Mouse (Mus musculus) small intestine, adult 2 months (tissue): ENCODE data around the gene Zfp148.

Experiments used
- CTCF ChIP-seq: fragments of 200-500 bp; IDR thresholded peaks from 2 replicates; pipeline ENCODE4 v1.5.1; 2012; ENCODE audit warnings: low read depth, mild to moderate bottlenecking, control low read depth, inconsistent platforms, low read length, moderate library complexity, mixed read lengths; ENCODE audit not compliant: insufficient replicate concordance, insufficient read length; ENCODE audit errors: extremely low read depth
- POLR2A ChIP-seq: fragments of 200-500 bp; IDR thresholded peaks from 2 replicates; pipeline ENCODE4 v1.6.1; 2012; ENCODE audit warnings: low read depth, mild to moderate bottlenecking, control low read depth, inconsistent platforms, low read length, moderate library complexity

- TF ChIP-seq POLR2A (no peak), CTCF (no peak)
Measured at GRCm38 (mm10) chr16:33508082-33508481, 127.4 kb downstream of the Zfp148 start.
